Mouse (Mus musculus) intestine, embryonic 14.5 days (tissue): ENCODE measurements around the gene Acbd6. TPM values are rescaled to one million over a fixed set of nuclear protein-coding genes. Genes with fewer than 3 reads are reported as not detected.

Source experiments
- ATAC-seq: fragments of 200-750 bp; cut with Nextera tagmentation; replicated peaks from 2 replicates; pipeline ENCODE4 v1.8.0; 2017; ENCODE audit warnings: low read depth, moderate number of reproducible peaks, moderate TSS enrichment, moderate library complexity; ENCODE audit not compliant: low FRiP score, low TSS enrichment
- DNase-seq: peaks from one replicate; pipeline ENCODE4 v3.0.0-alpha.2; 2018; ENCODE audit warnings: low spot score
- H3K27ac ChIP-seq: fragments of 300-500 bp; sonication (generic); 2 replicates; pipeline ENCODE4 v1.5.1; 2014; ENCODE audit warnings: low read depth, mild to moderate bottlenecking, control low read depth
- H3K27me3 ChIP-seq: fragments of 300-500 bp; sonication (generic); replicated peaks from 2 replicates; pipeline ENCODE4 v1.6.1; 2014; ENCODE audit warnings: low read length, control low read depth; ENCODE audit not compliant: control insufficient read depth, insufficient read depth
- H3K36me3 ChIP-seq: fragments of 300-500 bp; sonication (generic); 2 replicates; pipeline ENCODE4 v1.6.1; 2014; ENCODE audit warnings: low read length, control low read depth; ENCODE audit not compliant: control insufficient read depth, insufficient read depth
- H3K4me1 ChIP-seq: fragments of 300-500 bp; sonication (generic); replicated peaks from 2 replicates; pipeline ENCODE4 v1.6.1; 2014; ENCODE audit warnings: low read length, control low read depth, mixed read lengths; ENCODE audit not compliant: control insufficient read depth, insufficient read depth
- H3K4me2 ChIP-seq: fragments of 300-500 bp; sonication (generic); 2 replicates; pipeline ENCODE4 v1.6.1; 2014; ENCODE audit warnings: low read length
- H3K4me3 ChIP-seq: fragments of 300-500 bp; sonication (generic); 2 replicates; pipeline ENCODE4 v1.5.1; 2014; ENCODE audit warnings: low read depth, low read length, control low read depth, mixed read lengths
- H3K9ac ChIP-seq: fragments of 300-500 bp; sonication (generic); 2 replicates; pipeline ENCODE4 v1.6.1; 2014; ENCODE audit warnings: mild to moderate bottlenecking, low read length
- H3K9me3 ChIP-seq: fragments of 300-500 bp; sonication (generic); 2 replicates; pipeline ENCODE4 v1.6.1; 2016; ENCODE audit warnings: low read length, control low read depth; ENCODE audit not compliant: control insufficient read depth
- WGBS: fragments of 180-500 bp; shearing (Covaris S2); extraction: QIAGEN DNeasy Blood & Tissue Kit; methylation state at CpG from one replicate; pipeline ENCODE4 v1.1.7; 2014; 5-methylcytosine and 5-hydroxymethylcytosine counted together
- polyA plus RNA-seq: library from polyadenylated mRNA; unstranded; fragments of >200 nt; fragmentation: Nextera tagmentation; extraction: Ambion mirVana; gene quantifications from 2 replicates; pipeline ENCODE4 v1.2.1, GENCODE M21; 2014

Gene Acbd6
- polyA plus RNA-seq, 1 experiment from 2014 or later = 70.4 TPM

DNA sequence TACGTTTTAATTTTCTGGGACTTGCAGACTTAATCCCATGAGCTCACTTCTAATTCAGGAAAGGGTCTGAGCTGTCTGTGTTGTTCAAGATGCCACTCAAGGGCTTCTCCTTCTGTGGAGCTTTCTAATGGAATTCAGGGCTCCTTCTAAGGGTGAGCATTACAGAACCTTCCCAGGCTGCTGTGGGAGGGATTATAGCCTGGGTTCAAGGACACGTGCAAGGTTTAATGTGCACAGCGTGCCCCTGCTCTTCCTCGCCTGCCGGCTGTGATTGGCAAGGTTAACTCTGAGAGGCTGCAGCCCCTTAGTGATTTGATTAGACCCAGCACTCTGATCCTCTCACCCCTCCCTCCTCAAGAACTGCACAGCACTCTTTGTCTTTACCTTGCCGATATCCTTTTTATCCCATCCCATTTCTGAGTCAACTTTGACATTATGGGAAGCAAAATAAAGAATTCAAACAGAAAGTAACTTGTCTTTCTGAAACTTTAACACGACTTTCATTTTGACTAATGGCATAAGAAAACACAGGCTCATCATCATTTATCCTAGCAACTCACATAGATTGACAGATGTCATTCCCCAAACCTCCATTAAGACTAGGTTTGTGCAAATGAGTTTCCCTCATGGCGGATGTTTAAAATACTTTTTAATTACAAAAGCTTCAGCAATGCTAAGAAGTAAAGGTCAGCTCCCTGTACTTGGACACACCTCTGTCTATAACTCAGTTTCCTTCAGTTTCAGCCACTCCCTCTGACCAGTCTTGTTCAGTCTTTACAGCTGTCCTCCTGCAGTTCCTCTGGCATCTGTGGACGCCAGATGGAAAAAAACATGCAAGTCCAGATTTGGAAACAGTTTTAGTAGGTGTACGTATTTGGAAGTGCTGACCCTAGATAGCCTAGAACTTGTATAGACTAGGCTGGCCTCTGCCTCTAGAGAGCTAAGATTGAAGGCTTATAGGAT is 88.7 kb downstream of the Acbd6 start:
- WGBS = 65% methylated on average over 10 of the region's 10 CpGs
- H3K27me3 ChIP-seq = no peaks in the 10 kb centered on the region
- H3K9me3 ChIP-seq = no peaks in the 10 kb centered on the region
- no peak overlapping the region for H3K27ac ChIP-seq
- no peak overlapping the region for H3K4me3 ChIP-seq
- no peaks in the 10 kb centered on the region for H3K36me3 ChIP-seq
- ATAC-seq (no peak), DNase-seq (no peak)
- no peak overlapping the region for H3K4me2 ChIP-seq
- no peaks in the 10 kb centered on the region for H3K4me1 ChIP-seq
- H3K9ac ChIP-seq = no peak overlapping the region

DNA sequence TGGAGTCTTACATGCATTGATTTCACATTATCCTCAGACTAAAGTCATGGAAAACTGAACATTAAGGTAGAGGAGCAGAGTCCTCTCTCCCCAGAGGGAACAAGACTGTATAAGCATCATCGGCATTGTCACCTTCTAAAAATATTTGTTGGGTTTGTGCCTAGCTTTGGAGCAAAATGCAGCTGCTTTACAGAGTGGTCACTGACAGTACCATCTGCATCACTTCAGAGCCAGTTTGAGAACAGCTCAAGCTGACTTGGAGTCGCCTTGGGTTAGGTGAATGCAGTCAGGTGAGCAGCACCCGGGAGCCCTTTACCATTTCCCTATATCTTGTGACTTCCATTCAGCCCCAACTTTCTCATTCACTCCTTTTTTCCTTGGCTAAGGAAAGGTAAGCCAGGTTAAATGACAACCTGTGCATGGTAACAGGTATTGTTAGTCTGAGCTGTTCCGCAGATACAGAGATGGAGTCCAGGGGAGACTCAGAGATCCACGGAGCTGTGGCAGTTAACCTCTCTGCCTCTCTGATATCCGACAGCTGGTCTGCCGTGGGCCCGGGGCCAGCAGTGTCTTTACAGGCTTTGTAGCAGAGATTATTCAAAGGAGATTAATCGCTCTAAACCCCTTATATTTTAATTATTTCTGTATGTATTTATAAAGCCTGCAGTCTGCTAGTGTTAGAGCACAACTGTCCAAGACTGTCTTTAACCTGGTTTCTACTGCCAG is 92.4 kb downstream of the Acbd6 start:
- H3K9ac ChIP-seq = no peak overlapping the region
- no peak for DNase-seq
- H3K4me1 ChIP-seq = no peaks in the 10 kb centered on the region
- no peaks in the 10 kb centered on the region for H3K9me3 ChIP-seq
- H3K4me2 ChIP-seq = no peak overlapping the region
- no peak overlapping the region for H3K4me3 ChIP-seq
- 61% methylated on average over 9 of the region's 9 CpGs for WGBS
- H3K27ac ChIP-seq = no peak overlapping the region
- no peak for ATAC-seq
- no peaks in the 10 kb centered on the region for H3K36me3 ChIP-seq
- no peaks in the 10 kb centered on the region for H3K27me3 ChIP-seq

GRCm38 (mm10) chr1:155654961-155655360 is 97.0 kb downstream of the Acbd6 start:
- 59% methylated on average over 3 of the region's 3 CpGs for WGBS
- Histone ChIP-seq H3K9me3 (no peaks in the 10 kb centered on the region), H3K36me3 (no peaks in the 10 kb centered on the region), H3K4me2 (no peak overlapping the region), H3K9ac (no peak overlapping the region), H3K4me1 (no peaks in the 10 kb centered on the region), H3K27me3 (no peaks in the 10 kb centered on the region), H3K27ac (no peak overlapping the region), H3K4me3 (no peak overlapping the region)
- ATAC-seq (no peak), DNase-seq (no peak)

- WGBS = 84% methylated on average over 5 of the region's 5 CpGs
- no peak for DNase-seq
- no peak for ATAC-seq
- Histone ChIP-seq H3K4me3 (no peak overlapping the region), H3K4me2 (no peak overlapping the region), H3K9ac (no peak overlapping the region), H3K27me3 (no peaks in the 10 kb centered on the region), H3K4me1 (no peaks in the 10 kb centered on the region), H3K36me3 (no peaks in the 10 kb centered on the region), H3K9me3 (no peaks in the 10 kb centered on the region), H3K27ac (no peak overlapping the region)
Observed at GRCm38 (mm10) chr1:155656321-155656720, 98.4 kb downstream of the Acbd6 start.

- 86% methylated on average over 5 of the region's 5 CpGs for WGBS
- H3K9ac ChIP-seq = no peak overlapping the region
- no peak for ATAC-seq
Observed at GRCm38 (mm10) chr1:155663994-155664393, 106.1 kb downstream of the Acbd6 start.

GRCm38 (mm10) chr1:155675570-155675969 is 117.7 kb downstream of the Acbd6 start:
- H3K27ac ChIP-seq = no peak overlapping the region
- no peaks in the 10 kb centered on the region for H3K9me3 ChIP-seq
- DNase-seq = no peak
- H3K4me1 ChIP-seq = no peaks in the 10 kb centered on the region
- no peaks in the 10 kb centered on the region for H3K27me3 ChIP-seq
- ATAC-seq = no peak
- WGBS = 88% methylated on average over 6 of the region's 6 CpGs
- no peak overlapping the region for H3K4me3 ChIP-seq
- H3K9ac ChIP-seq = no peak overlapping the region
- H3K36me3 ChIP-seq = no peaks in the 10 kb centered on the region
- H3K4me2 ChIP-seq = no peak overlapping the region

More at GRCm38 (mm10) chr1:155663994-155664393, 106.1 kb downstream of the Acbd6 start:
- no peak overlapping the region for H3K27ac ChIP-seq
- no peak for DNase-seq
- no peak overlapping the region for H3K4me2 ChIP-seq
- no peaks in the 10 kb centered on the region for H3K9me3 ChIP-seq
- H3K4me1 ChIP-seq = no peaks in the 10 kb centered on the region; the same call in 1 of the 2 replicates
- H3K27me3 ChIP-seq = no peaks in the 10 kb centered on the region
- no peak overlapping the region for H3K4me3 ChIP-seq
- no peaks in the 10 kb centered on the region for H3K36me3 ChIP-seq

GRCm38 (mm10) chr1:155681116-155681799 is 123.3 kb downstream of the Acbd6 start:
- no peak overlapping the region for H3K27ac ChIP-seq
- H3K27me3 ChIP-seq = no peaks in the 10 kb centered on the region
- H3K36me3 ChIP-seq = no peaks in the 10 kb centered on the region
- no peaks in the 10 kb centered on the region for H3K9me3 ChIP-seq
- ATAC-seq (no peak), DNase-seq (no peak)
- H3K9ac ChIP-seq = no peak overlapping the region
- H3K4me2 ChIP-seq = no peak overlapping the region
- no peaks in the 10 kb centered on the region for H3K4me1 ChIP-seq
- H3K4me3 ChIP-seq = no peak overlapping the region
- 68% methylated on average over 10 of the region's 10 CpGs for WGBS

GRCm38 (mm10) chr1:155686816-155687215 is 128.9 kb downstream of the Acbd6 start:
- WGBS = 80% methylated on average over 15 of the region's 15 CpGs

More at GRCm38 (mm10) chr1:155686816-155687215, 128.9 kb downstream of the Acbd6 start:
- no peaks in the 10 kb centered on the region for H3K27me3 ChIP-seq
- H3K4me3 ChIP-seq = no peak overlapping the region
- H3K9me3 ChIP-seq = no peaks in the 10 kb centered on the region
- H3K9ac ChIP-seq = no peak overlapping the region
- no peaks in the 10 kb centered on the region for H3K36me3 ChIP-seq
- DNase-seq (no peak), ATAC-seq (no peak)
- no peak overlapping the region for H3K4me2 ChIP-seq
- no peaks in the 10 kb centered on the region for H3K4me1 ChIP-seq
- no peak overlapping the region for H3K27ac ChIP-seq
